In genomic region chr8:75215046-75215445, GRCm38 (mm10) we compare ENCODE assay signal across 11 mouse cellular contexts. TPM values are rescaled to one million over a fixed set of nuclear protein-coding genes. Genes with fewer than 3 reads are reported as not detected.
A peak's percentile ranks its signal among the peaks of the same experiment; 100 is the strongest.
DNase-seq lines count a peak whose midpoint lies in the region; ATAC-seq and TF ChIP-seq lines count a peak whose summit lies in the region.
"Had no signal": no experiment of that assay in that cellular context is flagged by ENCODE, and none has a peak within 500 bp of the region (broad histone marks: within the 10 kb centered on the region; RNA-seq: fewer than 3 reads in every experiment).

No protein-coding gene starts in this region.

- peak; percentile 46 for DNase-seq in forebrain, embryonic 11.5 days (ENCODE audit: low spot score)
- DNase-seq in kidney, postnatal 10 days, result peak; percentile 36
- no peak for DNase-seq in kidney, adult 18-20 months
- peak; percentile 25 for DNase-seq in adipocyte (ENCODE audit: low spot score)
- DNase-seq in neural tube, embryonic 10.5 days (ENCODE audit: extremely low spot score, low spot score), result no peak
- DNase-seq: B cell, adult 2 months; kidney, postnatal 25 days had no signal

- ATAC-seq in forebrain, embryonic 11.5 days (replicated peaks; ENCODE audit: low FRiP score), result no peak
- no peak for ATAC-seq in forebrain, embryonic 13.5 days
- ATAC-seq in hindbrain, embryonic 12.5 days (ENCODE audit: low FRiP score), result no peak
- ATAC-seq: midbrain, embryonic 15.5 days had no signal

- TF ChIP-seq POLR2A in cortical plate, adult 2 months (IDR thresholded peaks at IDR 0.05; ENCODE audit: extremely low read depth, insufficient read depth, low read length), result no peak

- no peaks in the 10 kb centered on the region for H3K36me3 ChIP-seq in forebrain, embryonic 11.5 days (ENCODE audit: control insufficient read depth, insufficient read depth, low read length)
- no peaks in the 10 kb centered on the region for H3K36me3 ChIP-seq in forebrain, embryonic 13.5 days (ENCODE audit: poor library complexity, severe bottlenecking)
- no peaks in the 10 kb centered on the region for H3K36me3 ChIP-seq in hindbrain, embryonic 12.5 days
- H3K36me3 ChIP-seq: midbrain, embryonic 15.5 days had no signal

- H3K4me1 ChIP-seq in forebrain, embryonic 11.5 days (replicated peaks; ENCODE audit: control insufficient read depth, insufficient read depth, low read length), result peaks cover 5% of the 10 kb centered on the region; the same call in 1 of the 2 replicates
- H3K4me1 ChIP-seq in forebrain, embryonic 13.5 days, result peaks cover 13% of the 10 kb centered on the region
- H3K4me1 ChIP-seq in cortical plate, adult 2 months (ENCODE audit: control insufficient read depth, insufficient read depth, low read length), result 0 out of 2 replicates have a peak, but pooled peaks cover 2% of the 10 kb centered on the region
- peaks cover 7% of the 10 kb centered on the region for H3K4me1 ChIP-seq in hindbrain, embryonic 12.5 days

- H3K4me3 ChIP-seq in forebrain, embryonic 11.5 days (ENCODE audit: low read depth, low read length), result no peak overlapping the region
- no peak overlapping the region for H3K4me3 ChIP-seq in forebrain, embryonic 13.5 days
- peak overlapping the region; percentile 79 for H3K4me3 ChIP-seq in cortical plate, adult 2 months (ENCODE audit: insufficient read depth, low read length)
- H3K4me3 ChIP-seq in hindbrain, embryonic 12.5 days, result no peak overlapping the region

- H3K27me3 ChIP-seq in forebrain, embryonic 11.5 days (ENCODE audit: control insufficient read depth, insufficient read depth, low read length), result peaks cover 40% of the 10 kb centered on the region
- H3K27me3 ChIP-seq in forebrain, embryonic 13.5 days, result peaks cover 68% of the 10 kb centered on the region
- H3K27me3 ChIP-seq in hindbrain, embryonic 12.5 days, result peaks cover 70% of the 10 kb centered on the region

- WGBS in forebrain, embryonic 11.5 days, result 82% methylated on average over 1 of the region's 1 CpGs
- WGBS in forebrain, embryonic 13.5 days, result 81% methylated on average over 1 of the region's 1 CpGs
- WGBS in hindbrain, embryonic 12.5 days, result 71% methylated on average over 1 of the region's 1 CpGs

- H3K27ac ChIP-seq in forebrain, embryonic 11.5 days (ENCODE audit: low read depth, low read length), result no peak overlapping the region
- H3K27ac ChIP-seq in forebrain, embryonic 13.5 days, result no peak overlapping the region
- H3K27ac ChIP-seq in cortical plate, adult 2 months (ENCODE audit: insufficient read depth, low read length), result no peak overlapping the region
- H3K27ac ChIP-seq in hindbrain, embryonic 12.5 days, result no peak overlapping the region
- H3K27ac ChIP-seq: midbrain, embryonic 15.5 days had no signal

- H3K9me3 ChIP-seq in forebrain, embryonic 11.5 days (ENCODE audit: control insufficient read depth, low read length), result no peaks in the 10 kb centered on the region
- no peaks in the 10 kb centered on the region for H3K9me3 ChIP-seq in forebrain, embryonic 13.5 days (replicated peaks)
- no peaks in the 10 kb centered on the region for H3K9me3 ChIP-seq in hindbrain, embryonic 12.5 days (replicated peaks)
- H3K9me3 ChIP-seq: midbrain, embryonic 15.5 days had no signal

- no peak for TF ChIP-seq CTCF in cortical plate, adult 2 months (IDR thresholded peaks at IDR 0.05; ENCODE audit: extremely low read depth, insufficient read depth, low read length)

- H3K4me2 ChIP-seq in forebrain, embryonic 11.5 days (ENCODE audit: low read depth, low read length, severe bottlenecking), result no peak overlapping the region
- no peak overlapping the region for H3K4me2 ChIP-seq in forebrain, embryonic 13.5 days
- no peak overlapping the region for H3K4me2 ChIP-seq in hindbrain, embryonic 12.5 days (replicated peaks)

- no peak overlapping the region for H3K9ac ChIP-seq in forebrain, embryonic 11.5 days (ENCODE audit: low read length)
- no peak overlapping the region for H3K9ac ChIP-seq in forebrain, embryonic 13.5 days
- no peak overlapping the region for H3K9ac ChIP-seq in hindbrain, embryonic 12.5 days
- H3K9ac ChIP-seq: midbrain, embryonic 15.5 days had no signal

RNA-seq across cellular contexts. Expression of gene Rasd2, which starts 1.3 kb away (rescaled TPM):
- polyA plus RNA-seq in forebrain, embryonic 11.5 days (2014; fragmentation: Nextera tagmentation; extraction: Ambion mirVana), result not detected in 2 replicates
- 0.18 and 0.31 TPM in 2 replicates for polyA plus RNA-seq in forebrain, embryonic 13.5 days (2015; fragmentation: Nextera tagmentation; extraction: Ambion mirVana)
- polyA plus RNA-seq in cortical plate, adult 2 months (2012; rRNA removed), result 44.3 and 78.6 TPM in 2 replicates
- polyA plus RNA-seq in hindbrain, embryonic 12.5 days (2016; fragmentation: Nextera tagmentation; extraction: Ambion mirVana), result 0.79 and 0.96 TPM in 2 replicates

Comparison
In these comparisons a context has a peak if more than half of its experiments do, and no peak if none do; other contexts are left out.
1. DNase-seq: peak in forebrain, embryonic 11.5 days (single experiment), kidney, postnatal 10 days (single experiment) and adipocyte (single experiment); none in kidney, adult 18-20 months (single experiment) and neural tube, embryonic 10.5 days (single experiment).
2. RNA of gene Rasd2, which starts 1.3 kb away (polyA plus RNA-seq): 44.3 to 78.6 TPM in cortical plate, adult 2 months; 0.79 to 0.96 TPM in hindbrain, embryonic 12.5 days, 0.18 to 0.31 TPM in forebrain, embryonic 13.5 days and not detected in forebrain, embryonic 11.5 days; every median in the first group is over 10 times any median in the second.